Mouse (Mus musculus): ENCODE data around the gene Gsx2.

DNA sequence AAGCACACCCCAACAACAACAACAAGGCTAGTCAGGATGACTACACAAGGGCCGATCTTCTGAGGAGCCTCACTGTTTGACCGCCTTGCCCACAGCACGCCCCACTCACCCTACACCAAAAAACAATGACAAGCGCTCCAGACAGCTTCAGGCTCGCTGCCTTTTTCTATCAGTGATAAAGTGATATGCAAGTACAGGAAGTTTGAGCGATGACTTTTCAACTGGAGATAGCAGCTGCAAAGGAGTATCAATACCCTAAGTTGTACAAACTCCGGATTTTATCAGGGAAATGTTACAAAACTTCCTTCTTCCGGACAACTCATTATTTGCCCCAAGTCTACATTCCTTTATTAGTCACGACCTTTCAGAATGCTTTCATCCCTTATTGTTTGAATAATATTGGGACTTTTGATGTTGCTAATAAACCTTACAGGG lies 32.4 kb upstream of the Gsx2 start:
- TF ChIP-seq CTCF (IDR thresholded peaks at IDR 0.05; ENCODE audit: low read depth, low read length) (no peak), EP300 (IDR thresholded peaks at IDR 0.05; ENCODE audit: insufficient read depth, low read depth, low read length) (no peak)

Measured in ES-Bruce4 (cell line).